Mouse (Mus musculus) spleen, adult 12 weeks (tissue): ENCODE results near the gene Ilf3.

Experiments
- DNase-seq: peaks from one replicate; pipeline ENCODE4 v3.0.0; 2022; ENCODE audit warnings: low spot score

The Ilf3 gene

GRCm38 (mm10) chr9:21439456-21439855 lies 71.8 kb downstream of the Ilf3 start:
- DNase-seq, result no peak

DNA sequence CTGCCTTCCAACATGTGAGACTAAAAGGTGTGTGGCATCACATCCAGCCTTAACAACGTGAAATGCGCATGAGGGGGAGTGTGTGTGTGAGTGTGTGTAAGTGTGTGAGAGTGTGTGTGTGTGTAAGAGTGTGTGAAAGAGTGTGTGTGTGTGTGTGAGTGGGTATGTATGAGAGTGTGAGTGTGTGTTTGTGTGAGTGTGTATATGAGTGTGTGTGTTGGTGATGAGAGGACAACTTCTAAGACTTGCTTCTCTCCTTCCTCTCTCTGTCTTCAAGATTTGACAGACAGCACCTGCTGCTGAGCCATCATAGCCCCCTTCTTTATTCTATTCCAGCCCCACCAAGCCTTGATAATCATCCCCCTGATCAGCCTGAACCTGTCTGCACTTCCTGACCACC lies 72.2 kb downstream of the Ilf3 start:
- DNase-seq, result no peak

DNA sequence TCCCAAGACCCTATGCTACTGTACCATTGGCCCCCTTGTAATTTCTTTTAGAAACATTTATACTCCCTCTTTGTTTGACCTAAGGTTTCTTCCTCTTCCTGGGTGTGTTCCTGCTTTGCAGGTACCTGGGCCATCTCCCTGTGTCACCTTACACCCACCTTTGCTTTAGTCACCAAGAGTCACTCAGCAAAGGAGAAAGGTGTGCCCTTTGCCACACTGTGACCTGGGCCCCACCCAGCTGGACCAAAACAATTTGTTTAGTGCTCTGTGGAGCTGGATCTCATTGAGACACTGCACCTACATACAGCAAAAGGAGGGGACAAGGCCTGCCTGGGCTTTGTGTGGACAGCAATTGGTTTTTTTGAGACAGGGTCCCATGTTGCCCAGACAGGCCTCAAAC lies 72.7 kb downstream of the Ilf3 start:
- DNase-seq, result no peak

- DNase-seq, result no peak
Measured at GRCm38 (mm10) chr9:21443853-21444252, 76.2 kb downstream of the Ilf3 start.

DNA sequence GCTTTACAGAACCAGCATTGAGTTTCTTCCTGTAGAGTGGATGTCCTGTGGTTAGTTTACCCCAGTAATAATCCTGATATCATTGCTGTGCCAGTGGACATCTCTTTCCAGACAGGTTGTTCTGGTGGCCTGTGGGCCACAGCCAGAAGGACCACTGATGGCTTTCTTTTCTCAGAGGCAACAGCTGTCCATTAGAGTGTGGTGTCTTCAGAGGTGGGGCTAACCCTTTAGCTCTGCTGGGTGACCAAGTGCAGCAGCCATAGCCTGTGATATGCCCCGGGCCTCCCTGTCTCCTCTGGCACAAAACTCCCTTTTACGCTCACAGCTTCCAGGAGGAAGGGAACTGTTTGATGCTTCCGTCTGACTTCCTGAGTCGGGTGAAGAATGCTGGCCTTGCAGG lies 76.9 kb downstream of the Ilf3 start:
- DNase-seq, result no peak

GRCm38 (mm10) chr9:21445081-21445744 lies 77.5 kb downstream of the Ilf3 start:
- DNase-seq, result no peak

GRCm38 (mm10) chr9:21447778-21448177 lies 80.1 kb downstream of the Ilf3 start:
- no peak for DNase-seq

GRCm38 (mm10) chr9:21449710-21450109 lies 82.0 kb downstream of the Ilf3 start:
- no peak for DNase-seq

GRCm38 (mm10) chr9:21450270-21450669 lies 82.6 kb downstream of the Ilf3 start:
- DNase-seq, result no peak

DNA sequence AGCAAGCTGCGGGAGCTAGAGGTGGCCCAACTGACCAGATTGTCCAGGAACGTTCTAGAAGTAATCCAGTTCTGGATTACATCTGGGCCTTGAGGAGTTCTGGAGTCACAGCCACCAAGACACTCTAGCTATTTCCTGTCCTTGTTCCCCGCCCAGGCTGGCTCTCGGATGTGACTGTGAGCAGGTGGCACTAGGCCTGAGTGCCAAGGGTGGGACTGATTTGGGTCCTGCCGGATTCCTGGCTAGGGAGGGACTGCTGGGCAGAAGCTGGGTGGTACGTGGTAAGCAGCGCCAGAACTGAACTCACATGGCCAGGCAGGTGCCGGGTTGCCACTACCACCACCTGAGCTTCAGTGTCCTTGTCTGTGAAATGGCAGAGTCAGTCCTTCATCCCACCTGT lies 83.7 kb downstream of the Ilf3 start:
- no peak for DNase-seq

- DNase-seq, result no peak
Measured at GRCm38 (mm10) chr9:21451870-21452269, 84.2 kb downstream of the Ilf3 start.

GRCm38 (mm10) chr9:21453003-21453402 lies 85.3 kb downstream of the Ilf3 start:
- no peak for DNase-seq

DNA sequence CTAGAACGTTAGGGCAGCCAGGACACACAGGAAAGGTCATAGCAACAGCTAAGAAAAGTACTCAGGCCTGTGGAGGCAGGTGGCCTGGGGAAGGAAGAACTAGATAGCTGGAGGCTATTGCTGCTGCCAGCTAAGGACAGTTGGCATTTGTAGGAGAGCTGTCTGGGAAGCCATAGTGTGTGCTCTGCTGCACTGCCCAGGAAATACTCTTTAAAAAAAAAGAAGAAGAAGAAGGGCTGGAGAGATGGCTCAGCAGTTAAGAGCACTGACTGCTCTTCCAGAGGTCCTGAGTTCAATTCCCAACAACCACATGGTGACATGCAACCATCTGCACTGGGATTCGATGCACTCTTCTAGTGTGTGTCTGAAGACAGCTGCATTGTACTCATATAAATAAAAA lies 85.8 kb downstream of the Ilf3 start:
- DNase-seq, result no peak

DNA sequence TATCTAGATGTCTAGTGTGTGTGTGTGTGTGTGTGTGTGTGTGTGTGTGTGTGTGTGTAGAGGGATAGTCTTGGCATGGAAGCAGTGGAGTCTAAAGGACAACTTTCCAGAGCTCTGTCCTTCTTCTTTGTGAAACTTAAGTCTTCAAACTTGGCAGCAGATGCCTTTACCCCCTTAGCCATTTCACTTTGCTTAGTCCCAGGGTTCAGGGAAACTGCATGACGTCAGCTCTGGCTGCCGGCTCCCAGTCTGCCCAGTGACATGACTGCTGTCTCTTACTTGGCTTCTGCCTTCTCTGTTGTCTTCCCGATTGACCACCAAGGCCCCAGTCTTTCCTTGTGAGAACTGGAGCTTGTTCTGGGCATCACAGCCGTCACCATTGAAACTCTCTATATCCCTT lies 86.9 kb downstream of the Ilf3 start:
- DNase-seq, result no peak
